Mouse (Mus musculus) spleen, postnatal 4 days (tissue): ENCODE results near the gene Disp1.

Source experiments
- DNase-seq, 2 experiments: peaks; one replicate each; pipeline ENCODE4 v3.0.0; 2022; ENCODE audit warnings: low spot score in 2 of 2

Gene Disp1

DNA sequence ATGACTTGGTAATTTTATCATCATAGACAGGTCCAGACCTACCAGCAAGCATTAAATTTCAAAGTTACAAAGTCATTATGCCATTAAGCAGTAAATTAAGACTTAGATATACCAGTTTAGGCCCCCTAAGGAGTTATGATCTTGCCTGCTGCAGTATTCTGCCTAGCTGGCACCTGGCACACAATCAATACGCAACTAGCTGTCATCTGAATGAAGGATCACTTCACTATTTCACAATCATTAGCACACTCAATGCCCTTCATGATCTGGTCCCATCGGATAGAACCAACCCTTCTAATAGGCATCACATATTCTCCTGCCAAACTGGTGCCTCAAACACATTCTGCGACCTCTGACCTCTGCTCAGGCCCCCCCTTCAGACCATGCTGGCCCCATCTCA lies 14.2 kb downstream of the Disp1 start:
- DNase-seq: no peak

DNA sequence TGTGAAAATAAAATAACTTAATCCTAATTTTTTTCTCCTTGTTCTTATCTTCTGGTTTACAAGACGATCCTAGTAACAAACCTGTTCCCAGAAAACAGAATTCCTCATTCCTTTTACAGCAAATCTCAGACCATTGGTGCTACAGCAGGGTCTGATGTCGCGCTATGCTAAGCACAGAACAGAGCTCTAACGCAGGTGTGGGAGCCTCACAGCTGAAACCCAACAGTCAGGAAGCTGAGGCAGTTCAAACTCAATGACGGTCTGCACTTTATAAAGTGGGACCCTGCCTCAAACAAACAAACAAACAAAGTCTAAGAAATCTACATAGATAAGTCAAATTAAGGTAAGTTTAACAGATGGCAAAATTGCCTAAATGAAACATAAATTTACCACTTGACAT lies 20.4 kb downstream of the Disp1 start:
- no peak for DNase-seq

DNA sequence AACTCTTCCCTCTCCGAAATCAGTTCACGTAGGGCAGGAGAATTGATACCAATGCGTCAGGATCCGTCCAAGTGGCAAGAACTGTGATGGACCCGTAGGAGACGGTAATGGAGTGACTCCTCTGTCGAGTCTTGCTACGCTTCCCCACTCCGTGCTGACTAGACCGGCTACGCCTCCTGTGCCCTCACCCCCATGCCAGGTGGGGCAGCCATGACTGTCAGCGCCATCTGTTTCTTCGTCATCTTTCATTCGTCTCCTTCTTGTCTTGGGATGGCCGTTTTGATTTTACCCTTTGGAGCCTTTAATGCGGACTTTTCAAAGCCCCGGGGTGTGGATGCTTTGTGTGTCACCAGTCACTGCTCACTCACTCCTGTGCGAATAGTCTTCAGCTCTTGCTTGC lies 26.6 kb downstream of the Disp1 start:
- no peak for DNase-seq

DNA sequence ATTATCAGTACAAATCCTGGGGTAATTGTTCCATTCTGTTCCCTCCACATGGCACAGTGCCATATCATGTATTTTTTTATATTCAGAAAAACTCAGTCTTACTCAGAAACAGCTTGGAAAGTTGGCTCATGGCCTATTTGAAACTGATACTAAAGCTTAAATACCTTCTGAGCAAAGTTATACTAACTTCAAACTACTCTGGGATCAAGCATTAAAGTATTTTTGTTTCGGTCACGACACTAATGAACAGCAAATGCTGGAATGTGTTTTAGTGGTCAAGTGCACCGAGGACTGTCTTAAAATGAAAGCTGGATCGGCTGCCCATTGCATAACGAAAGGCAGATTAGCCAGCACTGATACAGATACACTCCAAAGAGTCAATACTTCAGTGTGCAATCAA lies 27.2 kb downstream of the Disp1 start:
- DNase-seq: no peak

DNA sequence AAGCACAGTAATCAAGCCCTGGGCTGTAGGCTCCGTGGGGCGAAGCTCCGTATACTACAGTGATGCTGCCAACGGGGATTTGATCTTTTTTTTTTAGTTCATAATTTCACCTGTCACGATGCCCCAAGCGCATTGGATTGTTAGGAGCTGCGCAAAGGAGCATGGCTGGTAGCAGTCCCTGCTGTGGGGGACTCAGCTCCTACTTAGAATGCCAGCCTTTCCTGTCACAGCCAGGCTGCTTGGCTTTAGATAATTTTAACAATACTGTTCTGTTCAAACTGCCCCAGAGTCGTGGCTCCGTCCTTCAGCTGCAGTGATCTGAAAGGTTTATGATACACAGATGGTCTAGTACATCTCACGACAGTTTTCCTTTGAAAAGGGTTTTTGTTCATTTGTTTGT lies 29.9 kb downstream of the Disp1 start:
- DNase-seq: no peak

DNA sequence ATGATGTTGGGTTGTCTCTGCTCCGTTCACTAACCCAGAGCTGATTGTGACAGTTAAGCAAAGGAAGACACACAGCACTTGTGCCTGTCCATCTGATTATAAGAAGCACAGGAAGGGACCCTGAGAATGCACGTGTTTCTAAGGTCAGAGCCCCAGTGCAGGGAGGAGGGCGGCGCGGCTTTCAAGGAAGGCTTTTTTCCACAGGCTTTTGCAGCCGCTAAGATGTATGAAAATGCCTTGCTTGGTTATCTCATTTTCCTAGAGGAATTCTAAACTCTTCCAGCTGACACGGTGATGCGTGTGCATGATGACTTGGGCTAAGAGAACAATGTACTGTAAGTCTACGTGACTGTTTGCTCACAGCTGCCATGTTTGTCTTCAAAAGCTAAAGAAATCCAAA lies 30.9 kb downstream of the Disp1 start:
- no peak for DNase-seq

DNA sequence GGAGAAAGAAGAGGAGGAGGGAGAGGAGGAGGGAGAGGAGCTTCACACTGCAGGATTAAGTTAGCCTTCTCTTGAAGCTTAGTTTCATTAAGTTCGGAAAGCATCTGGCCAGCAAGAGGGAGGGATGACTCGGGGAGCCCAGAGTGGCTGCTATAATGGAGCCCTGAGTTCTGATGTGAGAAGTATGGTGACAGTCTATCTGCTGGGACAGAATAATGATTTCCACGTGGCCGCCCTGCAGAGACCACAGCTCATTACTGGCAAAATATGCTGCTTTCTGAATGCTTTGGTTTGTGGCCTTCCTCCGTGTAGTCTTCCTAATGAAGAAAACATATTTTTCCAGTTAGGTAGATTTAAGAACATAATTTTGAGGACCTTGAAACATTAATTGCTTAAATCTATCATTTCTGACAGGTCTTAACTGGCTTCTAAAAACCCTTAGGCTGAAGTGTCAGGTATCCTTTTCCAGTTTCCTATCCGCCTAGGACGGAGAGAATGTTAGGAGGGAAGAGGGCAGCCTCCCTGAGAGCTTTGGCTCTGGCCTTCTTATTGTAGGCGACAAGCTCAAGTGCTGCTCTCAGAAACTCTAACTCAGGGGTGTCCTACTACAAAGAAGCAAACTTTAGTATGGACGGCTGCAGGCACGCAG lies 32.2 kb downstream of the Disp1 start:
- DNase-seq: no peak

DNA sequence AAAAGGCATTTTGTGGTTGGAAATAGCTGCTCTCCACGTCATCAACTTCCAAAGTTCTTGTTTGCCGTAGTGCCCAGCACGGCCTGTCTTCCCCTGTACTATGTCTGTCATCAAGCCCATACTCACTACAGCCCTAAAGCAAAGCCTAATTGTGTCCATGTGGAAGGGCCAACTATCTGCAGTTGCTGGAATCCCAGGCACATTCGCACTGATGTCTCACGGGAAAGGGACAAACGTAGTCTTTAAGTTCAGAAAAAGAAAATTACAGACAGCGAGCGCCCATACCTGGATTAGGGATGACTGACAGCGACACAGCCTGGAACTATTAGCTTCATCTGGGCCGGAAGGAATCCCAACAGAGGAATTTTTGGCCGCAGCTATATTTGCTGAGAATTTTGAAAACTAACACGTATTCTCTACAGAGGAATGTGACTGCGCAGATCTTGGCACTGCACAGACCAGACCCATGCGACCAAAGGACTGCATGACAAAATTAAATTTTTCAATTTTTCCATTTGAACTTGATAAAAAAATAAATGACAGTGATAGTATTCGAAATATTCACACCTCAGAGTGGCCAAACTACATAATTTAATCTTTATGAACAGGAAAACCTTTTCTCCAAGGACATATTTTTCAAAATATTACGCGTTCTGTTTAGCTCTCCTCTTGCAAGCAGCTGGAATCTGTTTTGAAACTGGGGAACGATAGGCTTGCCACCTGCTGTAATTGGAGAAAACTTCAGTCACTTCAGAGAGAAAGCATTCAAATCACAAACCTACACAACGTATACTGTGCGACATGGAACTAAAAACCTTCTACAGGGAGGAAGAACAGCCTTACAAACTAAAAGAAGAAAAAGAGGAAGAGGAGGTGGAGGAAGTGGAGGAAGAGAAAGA lies 33.0 kb downstream of the Disp1 start:
- no peak for DNase-seq

DNA sequence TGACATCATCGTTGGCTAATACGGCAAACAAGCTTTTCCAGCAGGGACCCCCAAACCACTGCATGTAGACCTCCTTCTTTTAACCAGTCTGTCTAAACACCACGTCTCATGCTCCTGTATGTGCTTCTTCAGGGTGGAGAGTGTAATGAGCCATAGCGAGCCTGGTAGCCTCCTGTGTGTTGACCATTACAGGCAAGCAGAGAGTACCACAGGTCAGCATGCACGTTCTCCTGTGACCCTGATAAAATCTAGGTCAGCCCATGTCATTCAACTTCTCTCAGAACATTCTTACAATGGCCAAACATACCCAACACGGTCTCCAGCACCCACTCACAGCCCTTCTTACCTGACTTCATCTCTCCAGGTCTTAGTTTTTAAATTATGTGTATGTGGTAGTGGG lies 35.8 kb downstream of the Disp1 start:
- no peak for DNase-seq

DNA sequence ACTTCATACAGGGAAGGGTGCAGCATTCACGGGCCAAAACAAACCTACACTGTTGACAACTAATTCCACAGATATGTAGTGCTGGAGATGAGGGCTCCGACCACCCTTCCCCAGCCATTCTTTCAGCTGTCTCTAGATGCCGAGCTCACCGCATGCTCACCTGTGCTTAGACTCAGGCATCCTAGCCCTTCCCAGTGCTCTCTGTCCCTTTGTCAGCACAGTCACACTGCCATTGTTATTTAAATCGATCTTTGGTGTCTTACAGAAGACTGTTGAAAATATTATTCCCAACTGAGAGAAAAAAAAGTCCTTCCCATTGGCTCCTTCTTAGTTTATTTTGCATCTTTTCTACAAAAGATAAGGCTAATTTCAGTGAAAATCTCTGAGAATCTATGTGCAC lies 36.6 kb downstream of the Disp1 start:
- no peak for DNase-seq

DNA sequence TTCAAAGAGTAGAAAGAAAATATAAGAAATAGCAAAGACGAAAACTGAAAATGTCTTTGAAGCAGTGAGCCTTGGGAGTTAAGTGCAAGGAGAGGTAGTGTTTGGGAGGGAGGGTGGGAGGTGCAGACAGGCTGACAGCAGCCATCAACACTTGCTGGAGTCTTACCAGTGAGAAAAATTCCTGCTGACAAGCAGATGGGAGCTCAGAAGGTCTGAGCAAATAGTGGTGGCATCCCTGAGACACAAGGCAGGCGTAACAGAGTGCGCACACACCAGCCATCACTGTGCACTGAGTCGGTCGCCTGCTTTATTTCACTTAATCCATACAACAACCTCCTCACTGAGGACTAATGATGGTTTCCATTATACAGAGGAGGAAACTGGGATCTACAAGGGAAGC lies 37.8 kb downstream of the Disp1 start:
- DNase-seq: no peak

DNA sequence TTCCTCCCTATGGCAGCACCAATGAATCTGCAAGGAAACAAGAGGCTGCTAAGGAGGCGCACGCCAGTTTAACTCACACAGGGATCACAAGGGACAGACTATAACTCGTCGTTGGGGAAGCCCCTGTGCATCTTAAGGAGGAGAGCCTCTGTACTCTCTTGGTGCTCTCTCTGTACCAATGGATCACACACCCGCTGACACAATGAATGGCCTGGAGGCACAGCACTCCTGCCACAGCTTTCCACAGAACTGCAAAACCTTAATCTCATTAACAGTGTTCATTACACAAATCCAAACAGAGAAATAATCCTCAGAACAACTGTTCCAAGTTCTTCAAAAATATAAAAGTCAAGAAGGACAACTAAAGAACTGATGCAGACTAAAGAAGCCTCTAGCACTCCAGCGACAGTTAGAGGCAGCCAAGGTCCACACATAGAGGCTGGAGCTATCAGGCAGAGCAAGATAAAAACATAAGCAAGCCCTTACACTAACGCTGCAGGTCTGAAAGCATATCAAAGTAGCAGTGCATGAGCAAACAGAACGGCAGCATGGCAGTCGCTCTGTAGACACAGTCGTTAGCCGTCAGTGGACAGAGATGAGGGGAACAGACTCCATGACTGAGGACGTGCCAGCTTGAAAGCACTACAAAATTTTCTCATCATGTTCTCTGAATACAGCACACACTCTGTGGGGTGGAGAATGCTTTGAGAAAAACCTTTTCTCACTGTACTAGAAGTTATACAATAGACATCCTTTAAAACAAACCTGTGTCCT lies 38.5 kb downstream of the Disp1 start:
- DNase-seq: no peak

DNA sequence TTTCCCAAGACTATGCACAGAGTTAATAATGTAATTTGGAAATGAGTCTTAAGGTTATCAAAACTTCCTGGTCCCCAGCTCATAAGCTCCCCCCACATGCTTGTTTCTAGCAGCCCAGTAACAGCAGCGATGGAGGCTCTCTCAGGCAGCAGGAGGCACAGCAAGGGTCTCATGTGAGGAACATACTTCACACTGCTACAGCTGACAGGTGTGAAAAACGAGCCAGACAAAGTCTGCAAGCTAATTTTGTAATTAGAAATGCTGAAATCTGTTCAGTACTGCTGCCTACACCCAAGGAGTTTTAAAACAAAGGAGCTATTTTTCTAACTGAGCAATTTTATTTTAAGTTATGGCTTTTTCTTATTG lies 40.3 kb downstream of the Disp1 start:
- DNase-seq: no peak

DNA sequence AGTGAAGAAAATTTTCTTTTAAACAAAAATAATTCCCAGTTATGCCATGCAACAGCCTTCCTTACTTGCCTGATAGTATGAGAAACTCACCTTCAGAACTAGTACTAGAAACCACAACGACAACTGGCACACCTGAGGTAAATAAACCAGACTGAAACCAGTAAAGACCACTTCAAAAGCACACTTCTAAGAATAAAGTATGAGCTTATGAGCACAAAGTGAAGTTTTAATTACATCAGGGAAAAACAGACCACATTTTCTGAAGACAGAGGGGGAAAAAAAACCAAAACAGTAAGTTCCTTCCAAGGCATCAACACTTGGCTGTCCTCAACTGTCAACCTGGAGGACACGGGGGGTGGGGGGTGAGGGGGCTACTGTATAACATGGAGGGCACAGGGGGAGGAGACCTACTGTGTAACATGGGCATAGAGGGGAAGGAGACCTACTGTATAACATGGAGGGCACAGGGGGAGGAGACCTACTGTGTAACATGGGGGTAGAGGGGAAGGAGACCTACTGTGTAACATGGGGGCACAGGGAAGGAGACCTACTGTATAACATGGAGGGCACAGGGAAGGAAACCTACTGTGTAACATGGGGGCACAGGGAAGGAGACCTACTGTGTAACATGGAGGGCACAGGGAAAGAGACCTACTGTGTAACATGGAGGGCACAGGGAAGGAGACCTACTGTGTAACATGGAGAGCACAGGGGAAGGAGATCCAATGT lies 40.9 kb downstream of the Disp1 start:
- no peak for DNase-seq

DNA sequence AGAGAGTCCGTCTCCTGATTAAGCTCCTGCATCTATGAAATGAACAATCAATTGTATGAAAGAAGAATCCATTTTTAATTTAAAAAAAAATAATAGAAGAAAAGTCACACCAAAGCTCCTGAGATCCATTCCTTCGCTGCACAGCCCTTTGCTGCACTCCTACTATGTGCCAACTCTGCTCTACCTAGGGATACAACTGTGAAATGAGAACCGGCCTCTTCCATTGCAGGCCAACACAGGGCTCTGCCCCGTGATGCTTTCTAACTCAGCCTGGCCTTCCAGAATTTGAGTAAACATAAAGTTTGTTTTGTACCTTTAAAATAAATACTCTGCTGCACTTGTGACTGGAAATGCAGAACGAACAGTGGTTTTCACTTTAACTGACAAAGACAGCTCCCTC lies 42.0 kb downstream of the Disp1 start:
- no peak for DNase-seq

DNA sequence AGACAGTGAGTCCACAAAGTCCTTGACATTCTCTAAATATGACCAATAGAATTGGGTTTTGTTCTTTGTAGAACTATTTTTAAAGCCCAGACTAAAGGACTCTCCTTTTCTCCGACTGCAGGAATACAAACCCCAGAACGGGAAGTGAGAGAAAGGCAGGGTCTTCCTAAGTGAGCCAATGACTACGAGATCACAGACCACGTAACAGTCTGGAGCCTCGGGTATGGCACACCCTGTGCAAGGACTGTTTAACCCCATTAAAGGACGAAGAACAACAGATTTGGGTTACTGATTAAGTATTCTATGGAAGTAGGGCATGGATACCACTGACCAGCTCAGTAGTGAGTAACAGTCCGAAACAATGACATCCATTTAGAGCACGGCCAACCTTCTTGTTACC lies 46.1 kb downstream of the Disp1 start:
- DNase-seq: no peak

DNA sequence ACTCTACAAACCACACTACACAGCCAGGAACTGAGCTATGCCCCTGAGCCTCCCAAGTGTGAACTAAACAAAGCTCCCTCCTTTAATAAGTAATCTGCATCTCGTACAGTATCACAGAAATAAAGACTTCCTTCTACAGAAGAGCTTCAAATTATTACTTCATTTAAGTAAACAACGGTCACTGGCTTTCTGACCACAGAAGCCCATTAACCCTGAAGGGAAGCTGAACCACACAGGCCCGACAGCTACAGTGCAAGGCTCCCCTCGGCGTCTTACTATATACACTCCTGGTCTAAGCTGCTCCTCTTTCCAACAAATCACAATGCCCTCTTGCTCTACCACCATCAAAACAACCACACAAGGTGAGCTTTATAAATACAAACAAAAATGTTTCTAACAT lies 50.2 kb downstream of the Disp1 start:
- DNase-seq: no peak

DNA sequence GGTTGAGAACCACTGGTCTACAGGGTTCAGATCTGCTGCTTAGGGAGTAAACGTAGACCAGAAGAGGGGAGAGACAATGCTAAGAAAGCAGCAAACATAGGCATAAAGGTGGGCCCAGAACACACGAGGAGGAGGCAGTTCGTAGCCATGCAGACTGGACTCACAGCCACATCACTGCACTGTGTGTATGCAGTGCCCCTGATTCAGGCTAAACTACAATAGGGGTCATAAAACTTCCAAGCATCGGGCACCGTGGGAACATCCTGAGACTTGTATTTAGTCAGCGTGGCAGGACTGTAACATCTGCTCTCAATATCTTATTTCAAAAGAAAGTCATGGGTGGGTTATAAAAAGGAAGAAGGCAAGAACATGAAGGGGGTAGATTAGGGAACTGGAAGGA lies 52.9 kb downstream of the Disp1 start:
- no peak for DNase-seq

DNA sequence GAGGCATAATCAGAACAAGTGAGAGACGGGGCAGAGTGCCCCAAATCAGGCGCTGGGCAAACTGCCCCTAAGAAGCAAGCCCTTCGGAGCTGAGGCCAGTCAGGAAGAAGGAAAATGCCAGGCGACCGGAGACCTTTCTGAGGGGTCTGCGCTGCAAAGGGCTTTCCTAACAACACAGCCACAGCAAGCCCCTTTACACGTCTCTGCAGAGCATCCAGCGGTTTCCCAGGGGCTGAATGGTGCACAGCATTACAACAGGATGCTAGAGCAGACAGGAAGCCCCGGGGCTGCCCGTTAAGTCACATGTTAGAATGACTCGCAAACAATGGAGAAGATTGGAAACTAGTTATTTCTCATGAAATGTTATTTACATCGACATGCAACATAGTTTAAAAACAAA lies 53.5 kb downstream of the Disp1 start:
- no peak for DNase-seq

DNA sequence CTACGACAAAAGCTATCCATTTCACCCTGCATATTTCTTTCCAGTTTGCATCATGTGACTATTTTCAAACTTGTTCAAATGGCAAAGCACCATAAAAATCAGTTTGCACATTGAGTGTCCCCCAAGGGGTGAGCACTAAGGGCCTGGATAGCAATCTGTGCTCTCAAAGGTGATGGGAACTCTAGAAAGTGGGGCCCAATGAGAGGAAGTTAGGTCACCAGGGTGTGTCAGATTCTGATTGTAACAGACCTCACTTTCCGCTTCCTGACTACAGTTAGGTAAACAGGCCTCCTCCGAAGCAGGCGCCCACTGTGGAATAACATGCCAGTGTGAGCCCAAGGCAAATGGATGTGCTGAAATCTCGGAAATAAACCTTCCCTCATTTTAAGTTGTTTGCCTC lies 54.6 kb downstream of the Disp1 start:
- DNase-seq: no peak

DNA sequence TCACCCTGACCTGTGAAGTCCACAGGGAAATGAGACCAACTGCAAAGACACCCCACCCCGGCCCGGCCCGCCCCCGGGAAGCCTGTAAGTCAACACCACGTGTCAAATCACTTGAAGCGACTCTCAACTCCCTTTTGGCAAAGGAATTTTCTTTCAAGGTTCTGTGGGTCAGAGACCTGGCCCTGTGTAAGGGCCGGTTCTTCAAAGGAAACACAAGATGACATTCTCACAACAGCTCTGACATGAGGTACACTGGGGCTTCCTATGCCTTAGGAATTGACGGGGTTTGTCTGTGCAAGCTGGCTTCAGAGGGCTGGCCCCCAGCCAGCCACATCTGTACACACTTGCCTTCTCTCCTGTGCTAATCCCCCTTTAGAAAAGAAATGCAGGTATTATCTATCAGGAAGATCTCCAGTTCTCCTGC lies 56.7 kb downstream of the Disp1 start:
- no peak for DNase-seq

DNA sequence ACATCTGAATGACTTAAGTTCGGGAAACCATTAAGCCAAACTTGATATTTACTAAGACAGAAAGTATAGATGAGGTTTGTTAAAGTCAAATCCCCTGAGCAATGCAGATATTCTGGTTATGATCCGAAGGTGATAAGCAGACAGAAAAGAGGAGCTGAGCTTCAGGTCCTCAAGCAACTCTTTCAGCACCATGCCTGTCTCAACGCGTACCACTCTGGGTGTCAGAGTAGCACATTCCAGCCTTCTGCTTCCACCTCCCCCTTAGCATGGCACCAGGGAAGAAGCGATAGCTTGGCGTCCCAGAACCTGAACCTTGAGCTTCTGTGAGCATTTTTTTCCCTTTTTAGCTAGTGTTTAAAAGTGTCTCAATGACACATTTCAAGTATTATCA lies 57.1 kb downstream of the Disp1 start:
- no peak for DNase-seq
